Mouse (Mus musculus) gastrocnemius, postnatal 25 days (tissue): ENCODE measurements around the gene Efcab12. TPM values are rescaled to one million over a fixed set of nuclear protein-coding genes. Genes with fewer than 3 reads are reported as not detected.

Experiments
- DNase-seq: peaks from one replicate; pipeline ENCODE4 v3.0.0; 2022
- microRNA-seq, 2 experiments: library from miRNA; unstranded; fragments of <30 nt; microRNA quantifications; one replicate each; pipeline ENCODE4 v1.2.0; 2021; ENCODE audit warnings: borderline replicate concordance in 2 of 2
- total RNA-seq, 2 experiments: library from RNA; stranded (reverse); gene quantifications; 1 replicate in 1 of 2; 2 replicates in 1 of 2; pipeline ENCODE4 v1.2.3; 2021

The Efcab12 gene
- total RNA-seq, 2 experiments from 2014 or later: 0.24 TPM; not detected in 1

- DNase-seq: peak; percentile 71
Measured at GRCm38 (mm10) chr6:115791842-115792686, 46.1 kb downstream of the Efcab12 start.

GRCm38 (mm10) chr6:115791016-115791415, 47.2 kb downstream of the Efcab12 start:
- DNase-seq: peak; percentile 53

- no peak for DNase-seq
Measured at GRCm38 (mm10) chr6:115782781-115783180, 55.4 kb downstream of the Efcab12 start.

GRCm38 (mm10) chr6:115776363-115776762, 61.8 kb downstream of the Efcab12 start:
- no peak for DNase-seq

GRCm38 (mm10) chr6:115775838-115776237, 62.4 kb downstream of the Efcab12 start:
- DNase-seq: peak; percentile 78

- DNase-seq: peak; percentile 38
Measured at GRCm38 (mm10) chr6:115774501-115774921, 63.7 kb downstream of the Efcab12 start, which contains the start of gene Cand2. Gene Cand2, plus strand, starts transcription at chr6:115774538.

GRCm38 (mm10) chr6:115773966-115774413, 64.2 kb downstream of the Efcab12 start:
- no peak for DNase-seq

- DNase-seq: no peak
Measured at GRCm38 (mm10) chr6:115772604-115773003, 65.6 kb downstream of the Efcab12 start.

- no peak for DNase-seq
Measured at GRCm38 (mm10) chr6:115772201-115772600, 66.0 kb downstream of the Efcab12 start.

GRCm38 (mm10) chr6:115770852-115771251, 67.4 kb downstream of the Efcab12 start:
- DNase-seq: no peak

GRCm38 (mm10) chr6:115770059-115770670, 68.0 kb downstream of the Efcab12 start:
- no peak for DNase-seq

- no peak for DNase-seq
Measured at GRCm38 (mm10) chr6:115768207-115768606, 70.0 kb downstream of the Efcab12 start.

- no peak for DNase-seq
Measured at GRCm38 (mm10) chr6:115767357-115767756, 70.9 kb downstream of the Efcab12 start.

- DNase-seq: peak; percentile 49
Measured at GRCm38 (mm10) chr6:115764179-115764578, 74.0 kb downstream of the Efcab12 start.

GRCm38 (mm10) chr6:115761995-115762756, 76.0 kb downstream of the Efcab12 start, which contains the start of gene Tmem40:
Gene Tmem40, minus strand, starts transcription at chr6:115762410.
- DNase-seq: no peak

GRCm38 (mm10) chr6:115760982-115761381, 77.2 kb downstream of the Efcab12 start:
- DNase-seq: no peak

Small RNAs within 50 kb of the gene (microRNA-seq; reads per million reads assigned to microRNA genes)
- gene Mir7660: 0 to 0.53 reads per million in 2 experiments

Other genes with a start within 250 kb of the Efcab12 start
- gene Mkrn2os, start 245.8 kb downstream of the Efcab12 start, total RNA-seq: under 1 TPM in 1 of 2 experiments, not detected in 1; 0.18 TPM
- 10 to 100 TPM; 37.9 to 42.3 TPM for gene Mkrn2, start 236.5 kb downstream of the Efcab12 start, total RNA-seq
- gene Raf1, start 161.8 kb downstream of the Efcab12 start, total RNA-seq: 100 to 1,000 TPM; 105 to 129 TPM
- under 1 TPM; 0.35 to 0.43 TPM for gene Tmem40, start 76.0 kb downstream of the Efcab12 start, total RNA-seq
- gene Cand2, start 63.9 kb downstream of the Efcab12 start, total RNA-seq: 10 to 100 TPM; 61.9 to 64.2 TPM
- gene Rpl32, start 29.7 kb downstream of the Efcab12 start, total RNA-seq: 100 to 1,000 TPM; 536 to 577 TPM
- under 1 TPM; 0.82 to 0.94 TPM for gene Mbd4, start 15.0 kb upstream of the Efcab12 start, total RNA-seq
- gene Ift122, start 15.1 kb upstream of the Efcab12 start, total RNA-seq: 1 to 10 TPM; 5.3 to 7.6 TPM
- under 1 TPM in 1 of 2 experiments, not detected in 1; 0.20 TPM for gene Rho, start 93.3 kb upstream of the Efcab12 start, total RNA-seq
- not detected for gene H1foo, start 106.5 kb upstream of the Efcab12 start, total RNA-seq
- gene Plxnd1, start 156.6 kb upstream of the Efcab12 start, total RNA-seq: 10 to 100 TPM; 25.7 TPM